ENCODE assay signal across 8 mouse cellular contexts in genomic region chr10:117844782-117845596, GRCm38 (mm10). TPM values are rescaled to one million over a fixed set of nuclear protein-coding genes. Genes with fewer than 3 reads are reported as not detected.
DNase-seq lines count a peak whose midpoint lies in the region; ATAC-seq and TF ChIP-seq lines count a peak whose summit lies in the region.

No protein-coding gene starts in this region.

- no peak for TF ChIP-seq POLR2A in bone marrow macrophage, adult 2 months (IDR thresholded peaks at IDR 0.05; ENCODE audit: borderline replicate concordance, low read depth, low read length)

- peak overlapping the region; percentile 80 for H3K4me3 ChIP-seq in C2C12 (ENCODE audit: insufficient read depth, poor library complexity, severe bottlenecking)
- H3K4me3 ChIP-seq in bone marrow macrophage, adult 2 months (ENCODE audit: insufficient read depth, low read length) = peak overlapping the region; percentile 80
- H3K4me3 ChIP-seq in erythroblast, embryonic 14.5 days (replicated peaks) = peak overlapping the region; percentile 87
- H3K4me3 ChIP-seq in heart, embryonic 12.5 days = peak overlapping the region; percentile 87
- peak overlapping the region; percentile 93 for H3K4me3 ChIP-seq in kidney, embryonic 16.5 days (ENCODE audit: low read length)
- H3K4me3 ChIP-seq in liver, embryonic 13.5 days (replicated peaks) = peak overlapping the region; percentile 93

- no peaks in the 10 kb centered on the region for H3K9me3 ChIP-seq in erythroblast, embryonic 14.5 days (ENCODE audit: control insufficient read depth, low read length)
- no peaks in the 10 kb centered on the region for H3K9me3 ChIP-seq in heart, embryonic 12.5 days (replicated peaks)
- no peaks in the 10 kb centered on the region for H3K9me3 ChIP-seq in kidney, embryonic 16.5 days (ENCODE audit: low read length)
- no peaks in the 10 kb centered on the region for H3K9me3 ChIP-seq in liver, embryonic 13.5 days (replicated peaks)

- peak overlapping the region; percentile 76 for H3K4me2 ChIP-seq in heart, embryonic 12.5 days
- peak overlapping the region; percentile 71 for H3K4me2 ChIP-seq in kidney, embryonic 16.5 days (replicated peaks; ENCODE audit: low read depth, low read length)
- peak overlapping the region; percentile 89 for H3K4me2 ChIP-seq in liver, embryonic 13.5 days

- DNase-seq in liver, embryonic 13.5 days = peak; percentile 34
- DNase-seq in naive thymus-derived CD4-positive, alpha-beta T cell, adult 2 months (ENCODE audit: low read depth) = peak; percentile 73
- peak; percentile 71 for DNase-seq in splenic B cell, adult 2 months (ENCODE audit: low read depth, low spot score)

- peaks cover 19% of the 10 kb centered on the region for H3K4me1 ChIP-seq in bone marrow macrophage, adult 2 months (ENCODE audit: control insufficient read depth, insufficient read depth, low read length)
- peaks cover 27% of the 10 kb centered on the region for H3K4me1 ChIP-seq in erythroblast, embryonic 14.5 days (ENCODE audit: control insufficient read depth)
- peaks cover 29% of the 10 kb centered on the region for H3K4me1 ChIP-seq in heart, embryonic 12.5 days (replicated peaks)
- peaks cover 23% of the 10 kb centered on the region for H3K4me1 ChIP-seq in kidney, embryonic 16.5 days (ENCODE audit: insufficient read depth, low read length)
- H3K4me1 ChIP-seq in liver, embryonic 13.5 days (replicated peaks) = peaks cover 50% of the 10 kb centered on the region

- ATAC-seq in heart, embryonic 12.5 days (ENCODE audit: insufficient number of reproducible peaks, low FRiP score) = peak; percentile 51
- peak; percentile 41 for ATAC-seq in kidney, embryonic 16.5 days (ENCODE audit: low FRiP score, low TSS enrichment)
- ATAC-seq in liver, embryonic 13.5 days (ENCODE audit: low read depth) = peak; percentile 34

- H3ac ChIP-seq in C2C12 (ENCODE audit: control insufficient read depth, insufficient read length, low read depth) = peak overlapping the region; percentile 80

- peaks cover 52% of the 10 kb centered on the region for H3K79me3 ChIP-seq in C2C12 (ENCODE audit: low read depth)

- 1% methylated on average over 45 of the region's 52 CpGs for WGBS in heart, embryonic 12.5 days
- under 1% methylated on average over 36 of the region's 52 CpGs for WGBS in kidney, embryonic 16.5 days
- WGBS in liver, embryonic 13.5 days (ENCODE audit: insufficient replicate concordance) = under 1% methylated on average over 52 of the region's 52 CpGs

- peaks cover 56% of the 10 kb centered on the region for H3K79me2 ChIP-seq in C2C12 (ENCODE audit: control insufficient read depth, insufficient read depth)

- no peaks in the 10 kb centered on the region for H3K27me3 ChIP-seq in C2C12 (ENCODE audit: control insufficient read depth, insufficient read depth, insufficient read length)
- H3K27me3 ChIP-seq in erythroblast, embryonic 14.5 days (ENCODE audit: control insufficient read depth) = peaks cover 25% of the 10 kb centered on the region
- no peaks in the 10 kb centered on the region for H3K27me3 ChIP-seq in heart, embryonic 12.5 days (replicated peaks)
- no peaks in the 10 kb centered on the region for H3K27me3 ChIP-seq in kidney, embryonic 16.5 days (ENCODE audit: insufficient read depth, low read length)
- no peaks in the 10 kb centered on the region for H3K27me3 ChIP-seq in liver, embryonic 13.5 days
- H3K27me3 ChIP-seq in splenic B cell, adult 2 months (ENCODE audit: control insufficient read depth, insufficient read depth, low read length, poor library complexity, severe bottlenecking) = no peaks in the 10 kb centered on the region

- peak overlapping the region; percentile 89 for H3K27ac ChIP-seq in bone marrow macrophage, adult 2 months (ENCODE audit: insufficient read depth, low read depth, low read length)
- peak overlapping the region; percentile 97 for H3K27ac ChIP-seq in heart, embryonic 12.5 days (ENCODE audit: poor library complexity, severe bottlenecking)
- H3K27ac ChIP-seq in kidney, embryonic 16.5 days (ENCODE audit: low read length) = peak overlapping the region; percentile 97
- peak overlapping the region; percentile 95 for H3K27ac ChIP-seq in liver, embryonic 13.5 days

- TF ChIP-seq CTCF in C2C12 (IDR thresholded peaks at IDR 0.05; ENCODE audit: control insufficient read depth, insufficient read depth, insufficient read length) = no peak
- no peak for TF ChIP-seq CTCF in bone marrow macrophage, adult 2 months (IDR thresholded peaks at IDR 0.05; ENCODE audit: low read depth, low read length)

- peaks cover 4% of the 10 kb centered on the region for H3K36me3 ChIP-seq in C2C12 (ENCODE audit: control insufficient read depth, insufficient read depth)
- no peaks in the 10 kb centered on the region for H3K36me3 ChIP-seq in erythroblast, embryonic 14.5 days (ENCODE audit: control insufficient read depth)
- H3K36me3 ChIP-seq in heart, embryonic 12.5 days = no peaks in the 10 kb centered on the region
- H3K36me3 ChIP-seq in kidney, embryonic 16.5 days (ENCODE audit: insufficient read depth, low read length) = no peaks in the 10 kb centered on the region
- H3K36me3 ChIP-seq in liver, embryonic 13.5 days = no peaks in the 10 kb centered on the region
- no peaks in the 10 kb centered on the region for H3K36me3 ChIP-seq in splenic B cell, adult 2 months (ENCODE audit: control insufficient read depth, insufficient read depth, low read length, poor library complexity, severe bottlenecking)

- peak overlapping the region; percentile 99 for H3K9ac ChIP-seq in heart, embryonic 12.5 days
- H3K9ac ChIP-seq in kidney, embryonic 16.5 days (replicated peaks; ENCODE audit: low read length) = peak overlapping the region; percentile 97
- H3K9ac ChIP-seq in liver, embryonic 13.5 days = peak overlapping the region; percentile 98

TF ChIP-seq in C2C12, 6 proteins besides CTCF, POLR2A, EP300 and RAD21:
- TF ChIP-seq CEBPB (IDR thresholded peaks at IDR 0.05; ENCODE audit: low read depth) (no peak), MYOD1 (IDR thresholded peaks at IDR 0.05; ENCODE audit: control insufficient read depth, insufficient read length, low read depth) (no peak), FOSL1 (IDR thresholded peaks at IDR 0.05; ENCODE audit: insufficient read depth, low read length, poor library complexity, severe bottlenecking) (no peak), MYOG (IDR thresholded peaks at IDR 0.05; ENCODE audit: control insufficient read depth, extremely low read depth, insufficient read length) (no peak), MAX (IDR thresholded peaks at IDR 0.05) (no peak), USF1 (IDR thresholded peaks at IDR 0.05; ENCODE audit: low read depth) (no peak)

RNA-seq across cellular contexts. Expression of gene Rap1b, which starts 0.8 kb away (rescaled TPM):
- polyA plus RNA-seq in C2C12 (2012; fragmentation: generic; extraction: Trizol) = 54.9 TPM
- polyA plus RNA-seq in bone marrow macrophage, adult 2 months (2012; ENCODE audit: insufficient read depth, insufficient read length, missing spikeins) = 454 and 458 TPM in 2 replicates
- polyA plus RNA-seq in erythroblast, embryonic 14.5 days (2012) = 1.0 and 1.3 TPM in 2 replicates
- polyA plus RNA-seq in heart, embryonic 12.5 days (2016; fragmentation: Nextera tagmentation; extraction: Ambion mirVana) = 131 and 132 TPM in 2 replicates
- polyA plus RNA-seq in kidney, embryonic 16.5 days (2015; fragmentation: Nextera tagmentation; extraction: Ambion mirVana) = 166 and 185 TPM in 2 replicates
- 132 and 152 TPM in 2 replicates for polyA plus RNA-seq in liver, embryonic 13.5 days (2015; fragmentation: Nextera tagmentation; extraction: Ambion mirVana)

RNA-seq across cellular contexts. Expression of gene Nup107, which starts 52.5 kb away (rescaled TPM):
- polyA plus RNA-seq in C2C12 (2012; fragmentation: generic; extraction: Trizol) = 41.2 TPM
- polyA plus RNA-seq in bone marrow macrophage, adult 2 months (2012; ENCODE audit: insufficient read depth, insufficient read length, missing spikeins) = 18.2 and 18.9 TPM in 2 replicates
- 0.77 and 1.0 TPM in 2 replicates for polyA plus RNA-seq in erythroblast, embryonic 14.5 days (2012)
- polyA plus RNA-seq in heart, embryonic 12.5 days (2016; fragmentation: Nextera tagmentation; extraction: Ambion mirVana) = 62.4 and 72.0 TPM in 2 replicates
- 64.8 and 69.0 TPM in 2 replicates for polyA plus RNA-seq in kidney, embryonic 16.5 days (2015; fragmentation: Nextera tagmentation; extraction: Ambion mirVana)
- polyA plus RNA-seq in liver, embryonic 13.5 days (2015; fragmentation: Nextera tagmentation; extraction: Ambion mirVana) = 54.8 and 67.3 TPM in 2 replicates

Comparison
In these comparisons a context has a peak if more than half of its experiments do, and no peak if none do; other contexts are left out.
1. Peak in every context shown above with its lines: DNase-seq, ATAC-seq, H3K4me3 ChIP-seq and H3K27ac ChIP-seq.
2. RNA of gene Rap1b, which starts 0.8 kb away (polyA plus RNA-seq): 454 to 458 TPM in bone marrow macrophage, adult 2 months, 166 to 185 TPM in kidney, embryonic 16.5 days, 132 to 152 TPM in liver, embryonic 13.5 days, 131 to 132 TPM in heart, embryonic 12.5 days and 54.9 TPM in C2C12 (single experiment); 1.0 to 1.3 TPM in erythroblast, embryonic 14.5 days; every median in the first group is over 10 times any median in the second.